Mouse (Mus musculus): ENCODE data around the gene Ccpg1os. TPM values are rescaled to one million over a fixed set of nuclear protein-coding genes. Genes with fewer than 3 reads are reported as not detected.

Ccpg1os gene
- polyA plus RNA-seq, 1 experiment from 2014 or later, result 33.7 TPM

DNA sequence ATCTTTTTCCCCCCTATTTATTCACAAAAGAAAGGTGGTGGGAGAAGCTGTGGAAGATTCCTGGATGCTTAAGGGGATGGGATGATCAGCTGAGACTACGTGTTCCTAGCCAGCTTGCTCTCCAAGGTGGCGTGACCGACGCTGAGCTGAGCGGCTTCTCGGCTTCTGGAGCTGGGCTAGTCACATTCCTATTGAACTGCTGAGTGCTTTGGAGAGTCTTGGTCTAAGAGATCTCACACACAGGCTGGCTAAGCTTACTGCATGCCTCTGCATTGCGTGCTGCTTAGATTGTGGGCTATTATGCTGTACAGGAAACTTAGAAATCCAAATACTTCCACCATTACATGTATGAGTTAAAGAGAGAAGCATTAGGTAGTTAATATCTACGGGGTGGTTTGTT, 18.9 kb upstream of the Ccpg1os start:
- no peak overlapping the region for H3K4me3 ChIP-seq
- no peaks in the 10 kb centered on the region for H3K9me3 ChIP-seq
- WGBS, result 92% methylated on average over 8 of the region's 8 CpGs
- peaks cover 77% of the 10 kb centered on the region for H3K36me3 ChIP-seq
- H3K4me2 ChIP-seq, result no peak overlapping the region
- H3K27ac ChIP-seq, result no peak overlapping the region
- no peak for ATAC-seq (ENCODE audit: low FRiP score)
- no peaks in the 10 kb centered on the region for H3K27me3 ChIP-seq
- H3K4me1 ChIP-seq (replicated peaks), result no peaks in the 10 kb centered on the region
- H3K9ac ChIP-seq, result no peak overlapping the region

DNA sequence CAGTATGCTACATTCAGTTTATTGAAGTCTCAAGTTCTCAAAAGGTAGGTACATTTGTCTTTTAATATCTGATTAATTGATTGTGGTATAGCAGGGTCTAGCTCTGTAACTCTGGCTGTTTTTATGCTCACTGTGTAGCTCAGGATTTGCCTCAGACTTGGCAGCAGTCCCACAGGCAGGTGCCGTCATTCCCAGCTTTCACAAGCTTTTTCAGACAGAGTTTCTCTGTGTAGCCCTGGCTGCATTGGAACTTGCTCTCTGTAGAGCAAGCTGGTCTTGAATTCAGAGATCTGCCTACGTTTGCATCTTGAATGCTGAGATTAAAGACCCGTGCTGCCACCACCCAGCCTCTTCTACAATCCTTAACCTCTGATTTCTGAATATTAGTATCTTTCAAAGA, 17.0 kb upstream of the Ccpg1os start:
- WGBS, result 75% methylated on average over 3 of the region's 3 CpGs
- Histone ChIP-seq H3K4me3 (no peak overlapping the region), H3K4me2 (no peak overlapping the region), H3K9me3 (no peaks in the 10 kb centered on the region), H3K27me3 (no peaks in the 10 kb centered on the region), H3K4me1 (replicated peaks) (no peaks in the 10 kb centered on the region), H3K36me3 (peaks cover 66% of the 10 kb centered on the region), H3K9ac (no peak overlapping the region), H3K27ac (no peak overlapping the region)
- ATAC-seq (ENCODE audit: low FRiP score), result no peak

DNA sequence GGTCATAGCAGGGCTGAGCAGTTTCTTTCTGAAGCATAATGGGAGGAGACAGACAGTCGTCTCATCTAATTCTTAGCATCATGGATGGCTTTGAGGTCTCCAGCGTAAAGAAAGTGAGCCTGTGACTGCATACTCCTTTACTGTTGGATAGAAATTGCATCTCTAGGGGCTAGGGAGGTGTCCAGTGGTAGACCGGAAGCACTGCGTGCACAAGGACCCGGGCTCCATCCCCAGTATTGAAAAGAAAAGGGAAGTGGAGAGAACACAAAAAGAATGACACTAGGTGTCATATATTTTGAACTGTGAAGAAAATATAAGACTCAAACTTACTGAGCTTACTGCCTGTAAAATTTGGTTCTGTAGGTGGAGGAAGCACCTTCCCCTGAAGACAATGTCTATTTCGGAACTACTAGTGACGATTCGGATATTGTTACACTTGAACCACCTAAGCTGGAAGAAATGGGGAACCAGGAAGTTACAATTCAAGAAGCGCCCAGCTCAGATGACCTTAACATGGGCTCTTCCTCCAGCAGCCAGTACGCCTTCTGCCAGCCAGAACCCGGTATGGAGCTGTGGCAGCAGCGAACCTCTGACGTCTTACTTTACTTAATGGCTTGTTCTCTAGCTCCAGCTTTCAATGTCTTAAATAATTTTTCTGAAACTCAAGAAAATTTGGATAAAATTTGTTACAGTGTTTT, 16.3 kb upstream of the Ccpg1os start:
- H3K4me2 ChIP-seq, result no peak overlapping the region
- H3K9ac ChIP-seq, result no peak overlapping the region
- H3K4me3 ChIP-seq, result no peak overlapping the region
- ATAC-seq (ENCODE audit: low FRiP score), result no peak
- H3K27ac ChIP-seq, result no peak overlapping the region
- H3K9me3 ChIP-seq, result no peaks in the 10 kb centered on the region
- no peaks in the 10 kb centered on the region for H3K27me3 ChIP-seq
- H3K36me3 ChIP-seq, result peaks cover 59% of the 10 kb centered on the region
- 89% methylated on average over 13 of the region's 13 CpGs for WGBS
- no peaks in the 10 kb centered on the region for H3K4me1 ChIP-seq (replicated peaks)

DNA sequence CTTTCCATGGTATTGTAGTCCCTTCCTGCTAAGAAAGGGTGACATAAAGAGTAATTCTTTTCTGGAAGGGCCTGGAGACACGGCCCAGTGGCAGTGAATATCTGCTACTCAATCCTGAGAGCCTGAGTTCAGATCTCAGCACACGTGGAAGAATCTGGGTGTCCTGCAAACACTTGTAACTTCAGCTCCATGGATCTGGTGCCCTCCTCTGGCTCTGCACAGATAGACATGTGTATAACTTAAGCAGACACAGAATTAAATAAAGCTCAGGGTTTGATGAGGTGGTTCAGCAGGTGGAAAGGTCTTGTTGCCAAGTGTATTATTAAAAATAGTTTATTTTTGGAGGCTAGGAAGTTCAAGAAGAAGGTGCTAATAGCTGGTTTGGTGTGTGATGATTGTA, 15.3 kb upstream of the Ccpg1os start:
- H3K27ac ChIP-seq, result no peak overlapping the region
- ATAC-seq (ENCODE audit: low FRiP score), result no peak
- no peaks in the 10 kb centered on the region for H3K27me3 ChIP-seq
- peaks cover 51% of the 10 kb centered on the region for H3K36me3 ChIP-seq
- 80% methylated on average over 2 of the region's 2 CpGs for WGBS
- no peak overlapping the region for H3K4me3 ChIP-seq
- H3K4me2 ChIP-seq, result no peak overlapping the region
- H3K9ac ChIP-seq, result no peak overlapping the region
- no peaks in the 10 kb centered on the region for H3K9me3 ChIP-seq
- H3K4me1 ChIP-seq (replicated peaks), result no peaks in the 10 kb centered on the region

DNA sequence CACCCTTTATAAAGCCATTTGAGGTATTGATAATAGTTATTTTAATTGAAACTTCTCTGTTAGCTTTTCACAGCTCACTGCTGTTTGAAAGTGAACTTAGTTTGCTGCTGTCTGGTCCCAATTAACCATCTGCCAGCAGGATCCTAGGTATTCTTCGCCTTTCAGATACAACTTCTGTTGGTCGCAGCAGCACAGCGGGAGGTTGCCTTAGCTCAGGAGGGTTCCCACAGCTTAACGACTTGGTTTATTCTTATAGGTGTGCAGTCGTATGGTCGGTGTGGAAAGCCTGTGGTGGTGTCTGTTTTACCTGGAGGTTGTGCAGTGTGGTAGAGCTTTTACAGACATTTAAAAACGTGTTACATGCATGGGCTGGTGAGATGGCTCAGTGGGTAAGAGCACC, 11.6 kb upstream of the Ccpg1os start:
- H3K36me3 ChIP-seq, result peaks cover 20% of the 10 kb centered on the region
- H3K27ac ChIP-seq, result no peak overlapping the region
- H3K4me3 ChIP-seq, result no peak overlapping the region
- no peak overlapping the region for H3K9ac ChIP-seq
- no peaks in the 10 kb centered on the region for H3K4me1 ChIP-seq (replicated peaks)
- WGBS, result 61% methylated on average over 7 of the region's 7 CpGs
- H3K4me2 ChIP-seq, result no peak overlapping the region
- H3K27me3 ChIP-seq, result no peaks in the 10 kb centered on the region
- no peak for ATAC-seq (ENCODE audit: low FRiP score)
- H3K9me3 ChIP-seq, result no peaks in the 10 kb centered on the region

DNA sequence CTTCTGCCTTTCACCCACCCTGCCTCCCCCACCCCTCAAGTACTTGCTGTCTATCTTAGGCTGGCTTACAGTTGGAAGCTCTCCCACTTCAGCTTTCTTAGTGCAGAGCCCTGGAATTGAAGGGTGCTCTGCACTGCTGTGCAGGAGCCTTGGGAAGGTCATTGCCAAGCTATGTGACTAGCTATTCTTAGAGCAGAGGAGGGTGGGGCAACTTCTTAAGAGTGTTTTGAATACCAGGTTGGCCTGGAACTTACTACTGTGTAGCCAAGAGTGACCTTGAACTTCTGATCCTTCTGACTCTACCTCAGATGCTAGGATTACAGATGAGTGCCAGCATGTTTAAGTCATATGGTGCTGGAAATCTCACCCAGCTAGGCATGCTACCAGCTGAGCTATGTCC, 11.0 kb upstream of the Ccpg1os start:
- Histone ChIP-seq H3K27ac (no peak overlapping the region), H3K4me1 (replicated peaks) (no peaks in the 10 kb centered on the region), H3K9me3 (no peaks in the 10 kb centered on the region), H3K9ac (no peak overlapping the region), H3K36me3 (peaks cover 13% of the 10 kb centered on the region), H3K27me3 (no peaks in the 10 kb centered on the region), H3K4me3 (no peak overlapping the region), H3K4me2 (no peak overlapping the region)
- no peak for ATAC-seq (ENCODE audit: low FRiP score)

DNA sequence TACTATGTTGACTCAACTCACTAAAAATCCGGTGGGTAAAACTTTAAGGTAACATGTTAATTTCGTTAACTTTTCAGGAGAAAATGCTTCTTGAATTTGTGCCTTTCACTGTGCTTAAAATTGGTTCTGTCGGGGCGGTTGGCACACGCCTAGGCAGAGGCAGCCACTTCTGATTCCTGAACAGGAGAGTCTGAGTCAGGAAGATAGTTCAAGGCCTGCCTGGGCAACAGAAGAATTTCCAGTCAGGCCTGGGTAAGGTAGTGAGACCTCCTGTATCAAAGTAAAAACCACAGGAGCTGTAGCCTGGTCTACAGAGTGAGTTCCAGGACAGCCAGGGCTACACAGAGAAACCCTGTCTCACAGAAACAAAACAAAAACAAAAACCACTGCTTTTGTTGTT, 7.4 kb upstream of the Ccpg1os start:
- Histone ChIP-seq H3K36me3 (peaks cover under 1% of the 10 kb centered on the region; the same call in 1 of the 2 replicates), H3K4me1 (replicated peaks) (no peaks in the 10 kb centered on the region), H3K27ac (no peak overlapping the region), H3K27me3 (no peaks in the 10 kb centered on the region), H3K4me2 (no peak overlapping the region), H3K9me3 (no peaks in the 10 kb centered on the region), H3K9ac (no peak overlapping the region), H3K4me3 (no peak overlapping the region)
- 90% methylated on average over 5 of the region's 5 CpGs for WGBS
- ATAC-seq (ENCODE audit: low FRiP score), result no peak

DNA sequence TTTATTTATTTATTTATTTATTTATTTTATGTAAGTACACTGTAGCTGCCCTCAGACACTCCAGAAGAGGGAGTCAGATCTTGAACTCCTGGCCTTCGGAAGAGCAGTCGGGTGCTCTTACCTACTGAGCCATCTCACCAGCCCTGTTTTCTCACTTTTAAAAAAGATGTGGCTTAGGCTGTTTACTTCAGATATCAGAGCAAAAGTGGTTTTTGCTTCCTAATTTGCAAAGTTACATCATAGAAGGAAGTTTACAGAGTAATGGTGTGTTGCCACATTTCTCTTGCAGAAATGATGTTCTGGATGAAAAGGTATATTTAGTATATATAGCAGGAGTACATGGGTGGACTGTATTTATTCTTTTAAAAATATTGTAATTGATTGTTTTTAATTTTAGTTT, 6.2 kb upstream of the Ccpg1os start:
- Histone ChIP-seq H3K4me1 (replicated peaks) (peaks cover 9% of the 10 kb centered on the region), H3K4me3 (no peak overlapping the region), H3K27me3 (no peaks in the 10 kb centered on the region), H3K4me2 (no peak overlapping the region), H3K9ac (no peak overlapping the region), H3K9me3 (no peaks in the 10 kb centered on the region), H3K27ac (no peak overlapping the region), H3K36me3 (no peaks in the 10 kb centered on the region)
- no peak for ATAC-seq (ENCODE audit: low FRiP score)
- 97% methylated on average over 2 of the region's 2 CpGs for WGBS

DNA sequence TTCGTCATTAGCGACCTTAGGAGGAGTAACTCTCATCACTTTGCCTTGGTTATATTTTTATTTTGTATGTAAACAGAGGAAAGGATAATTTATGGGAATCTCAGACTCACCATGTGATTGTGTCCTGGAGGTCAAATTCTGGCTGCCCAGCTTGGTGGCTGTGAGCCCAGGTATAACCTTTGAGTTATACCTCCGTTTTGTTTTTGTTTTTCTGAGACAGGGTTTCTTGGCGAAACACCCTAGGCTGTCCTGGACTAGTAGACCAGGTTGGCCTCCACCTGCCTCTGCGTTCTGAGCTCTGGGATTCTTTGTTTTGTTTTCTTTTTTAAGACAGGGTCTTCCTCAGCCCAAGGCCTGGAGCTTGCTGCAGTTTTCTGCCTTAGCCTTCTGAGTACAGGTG, 3.5 kb upstream of the Ccpg1os start:
- H3K27ac ChIP-seq, result no peak overlapping the region
- H3K4me1 ChIP-seq (replicated peaks), result peaks cover 25% of the 10 kb centered on the region
- H3K9me3 ChIP-seq, result no peaks in the 10 kb centered on the region
- 87% methylated on average over 5 of the region's 5 CpGs for WGBS
- no peak overlapping the region for H3K4me3 ChIP-seq
- no peaks in the 10 kb centered on the region for H3K27me3 ChIP-seq
- no peaks in the 10 kb centered on the region for H3K36me3 ChIP-seq
- no peak overlapping the region for H3K9ac ChIP-seq
- no peak overlapping the region for H3K4me2 ChIP-seq
- ATAC-seq (ENCODE audit: low FRiP score), result no peak

DNA sequence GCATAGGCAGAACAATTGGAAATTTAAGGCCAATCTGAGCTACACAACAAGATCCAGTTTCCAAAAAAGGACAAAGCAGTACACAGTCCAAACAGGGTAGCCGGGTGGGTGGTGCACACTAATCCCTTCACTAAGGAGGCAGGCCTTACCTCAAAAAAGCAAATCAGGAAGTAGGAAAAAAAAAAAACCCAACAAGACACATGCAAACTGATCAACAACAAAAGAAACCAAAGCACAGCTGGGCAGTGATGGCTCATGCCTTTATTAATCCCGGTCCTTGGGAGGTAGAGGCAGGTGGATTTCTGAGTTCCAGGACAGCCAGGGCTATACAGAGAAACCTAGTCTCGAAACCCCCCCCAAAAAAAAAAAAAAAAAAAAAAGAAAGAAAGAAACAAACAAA, 2.5 kb upstream of the Ccpg1os start:
- 68% methylated on average over 3 of the region's 3 CpGs for WGBS
- Histone ChIP-seq H3K4me1 (replicated peaks) (peaks cover 25% of the 10 kb centered on the region), H3K4me3 (no peak overlapping the region), H3K9me3 (no peaks in the 10 kb centered on the region), H3K9ac (no peak overlapping the region), H3K27me3 (no peaks in the 10 kb centered on the region), H3K4me2 (no peak overlapping the region), H3K27ac (no peak overlapping the region), H3K36me3 (no peaks in the 10 kb centered on the region)
- ATAC-seq (ENCODE audit: low FRiP score), result no peak

DNA sequence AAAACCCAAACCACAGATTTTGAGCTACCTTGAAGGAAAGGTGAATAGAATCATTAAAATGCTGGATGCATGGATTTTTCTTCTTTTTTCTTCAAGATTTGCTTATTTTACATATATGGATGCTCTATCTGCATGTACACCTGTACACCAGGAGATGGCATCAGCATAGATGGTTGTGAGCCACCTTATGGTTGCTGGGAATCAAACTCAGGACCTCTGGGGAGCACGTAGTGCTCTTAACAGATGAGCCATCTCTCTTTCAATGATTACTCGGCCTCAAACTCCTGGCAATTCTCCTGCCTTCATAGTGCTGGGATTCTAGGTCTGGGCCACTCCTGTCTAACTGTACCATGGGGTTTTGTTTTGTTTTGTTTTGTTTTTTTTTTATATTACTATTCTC, 2.1 kb downstream of the Ccpg1os start:
- 63% methylated on average over 2 of the region's 2 CpGs for WGBS
- H3K27me3 ChIP-seq, result no peaks in the 10 kb centered on the region
- H3K27ac ChIP-seq, result no peak overlapping the region
- no peaks in the 10 kb centered on the region for H3K36me3 ChIP-seq
- peaks cover 25% of the 10 kb centered on the region for H3K4me1 ChIP-seq (replicated peaks)
- no peak overlapping the region for H3K4me2 ChIP-seq
- H3K4me3 ChIP-seq, result no peak overlapping the region
- no peaks in the 10 kb centered on the region for H3K9me3 ChIP-seq
- ATAC-seq (ENCODE audit: low FRiP score), result no peak
- no peak overlapping the region for H3K9ac ChIP-seq

DNA sequence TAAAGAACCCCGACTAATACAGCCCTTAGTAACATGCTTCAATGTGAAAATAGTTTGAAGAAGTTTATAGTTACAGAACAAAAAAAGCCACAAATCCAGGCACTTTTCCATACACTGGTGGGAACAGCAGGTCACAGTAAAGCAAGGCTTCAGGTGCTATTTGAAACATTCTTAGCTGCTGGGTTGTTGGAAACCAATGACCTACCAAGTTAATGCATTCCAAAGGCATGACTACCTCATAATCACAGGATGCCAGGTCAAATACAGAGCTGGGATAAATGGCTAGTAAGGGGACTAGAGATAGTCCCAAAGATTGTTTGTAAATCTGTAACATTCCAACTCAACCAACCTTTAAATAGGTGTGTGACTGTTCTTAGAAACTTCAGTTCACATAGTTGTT, 9.9 kb downstream of the Ccpg1os start:
- H3K4me3 ChIP-seq, result no peak overlapping the region
- no peak overlapping the region for H3K9ac ChIP-seq
- 94% methylated on average over 1 of the region's 1 CpGs for WGBS
- H3K4me2 ChIP-seq, result no peak overlapping the region
- ATAC-seq (ENCODE audit: low FRiP score), result no peak
- H3K9me3 ChIP-seq, result no peaks in the 10 kb centered on the region
- H3K27ac ChIP-seq, result no peak overlapping the region
- no peaks in the 10 kb centered on the region for H3K27me3 ChIP-seq
- H3K36me3 ChIP-seq, result no peaks in the 10 kb centered on the region
- H3K4me1 ChIP-seq (replicated peaks), result no peaks in the 10 kb centered on the region

DNA sequence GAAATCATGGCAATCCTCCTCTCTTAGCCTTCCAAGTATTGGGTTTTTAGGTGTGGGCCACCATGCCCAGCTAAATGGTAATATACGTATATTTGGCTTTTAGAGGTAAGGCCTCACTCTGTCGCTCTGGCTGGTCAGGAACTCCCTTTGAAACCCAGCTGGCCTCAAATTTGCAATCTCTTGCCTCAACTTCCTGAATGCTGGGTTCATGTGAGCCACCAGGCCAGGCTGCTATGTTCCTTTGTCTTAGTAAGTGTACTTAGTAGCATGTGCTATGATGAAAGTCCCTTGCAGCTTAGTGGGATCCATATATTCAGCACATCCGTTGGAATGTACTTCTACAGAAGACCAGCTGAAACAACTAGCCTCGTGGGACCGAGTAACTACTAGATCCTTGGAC, 10.4 kb downstream of the Ccpg1os start:
- no peak for ATAC-seq (ENCODE audit: low FRiP score)
- Histone ChIP-seq H3K4me1 (replicated peaks) (no peaks in the 10 kb centered on the region), H3K4me3 (no peak overlapping the region), H3K36me3 (no peaks in the 10 kb centered on the region), H3K9ac (no peak overlapping the region), H3K4me2 (no peak overlapping the region), H3K9me3 (no peaks in the 10 kb centered on the region), H3K27me3 (no peaks in the 10 kb centered on the region), H3K27ac (no peak overlapping the region)
- 90% methylated on average over 5 of the region's 5 CpGs for WGBS
